Mouse (Mus musculus) heart, postnatal 36 days (tissue): ENCODE data around the gene Daglb. TPM values are rescaled to one million over a fixed set of nuclear protein-coding genes. Genes with fewer than 3 reads are reported as not detected.
"Not testable (repeated sequence)": the region's sequence is repeated elsewhere in the genome, so short reads cannot be mapped to it uniquely, and the experiment has no call there.

Source experiments
- DNase-seq, 2 experiments: peaks; one replicate each; pipeline ENCODE4 v3.0.0; 2021 to 2022
- intact Hi-C: fragments of 180-260 bp; cut with DNase I; formaldehyde crosslinking; loops from one replicate; pipeline ENCODE4 v1.15.1; 2025
- total RNA-seq, 2 experiments: library from RNA; stranded (reverse); gene quantifications; 2 replicates each; pipeline ENCODE4 v1.2.3; 2021

The Daglb gene
- total RNA-seq, 2 experiments from 2014 or later: 8.2 to 9.0 TPM

DNA sequence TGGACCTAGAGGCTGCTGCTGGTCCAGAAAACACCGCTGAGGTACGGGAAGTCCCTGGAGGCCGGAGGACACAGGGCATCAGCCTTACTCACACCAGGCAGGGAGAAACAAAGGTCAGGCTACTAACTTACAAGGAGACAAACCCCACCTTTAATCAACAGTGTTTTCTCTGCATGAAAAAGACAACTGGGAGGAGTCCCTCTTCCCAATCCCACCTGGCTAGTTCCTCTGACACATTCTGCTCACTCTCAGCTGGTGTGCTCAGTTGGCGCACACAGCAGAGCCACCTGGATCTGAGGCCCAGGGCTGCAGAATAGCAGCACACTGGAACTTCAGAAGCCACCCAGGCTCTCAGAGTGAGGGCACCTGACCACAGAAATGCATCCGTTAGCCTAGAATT lies 50.5 kb downstream of the Daglb start:
- no peak for DNase-seq
- intact Hi-C loops: no loop called here

- DNase-seq: no peak
- intact Hi-C loops: no loop called here
These were observed 52.6 kb downstream of the Daglb start for GRCm38 (mm10) chr5:143517005-143517404.

- intact Hi-C loops: no loop called here
- DNase-seq: no peak
These were observed 53.1 kb downstream of the Daglb start for GRCm38 (mm10) chr5:143517436-143517835.

- DNase-seq: no peak
- intact Hi-C loops: no loop called here
These were observed 53.7 kb downstream of the Daglb start for GRCm38 (mm10) chr5:143518045-143518591.

- DNase-seq: no peak
- intact Hi-C loops: loop anchor here (10.0 kb wide), 1 partner anchor 706 kb away; the partner anchor contains the start of gene Tnrc18
These were observed 56.0 kb downstream of the Daglb start for GRCm38 (mm10) chr5:143520415-143520814.

- no peak for DNase-seq
- intact Hi-C loops: loop anchor here (10.0 kb wide), 1 partner anchor 708 kb away; the partner anchor contains the start of gene Tnrc18
These were observed 58.5 kb downstream of the Daglb start for GRCm38 (mm10) chr5:143522882-143523281.

DNA sequence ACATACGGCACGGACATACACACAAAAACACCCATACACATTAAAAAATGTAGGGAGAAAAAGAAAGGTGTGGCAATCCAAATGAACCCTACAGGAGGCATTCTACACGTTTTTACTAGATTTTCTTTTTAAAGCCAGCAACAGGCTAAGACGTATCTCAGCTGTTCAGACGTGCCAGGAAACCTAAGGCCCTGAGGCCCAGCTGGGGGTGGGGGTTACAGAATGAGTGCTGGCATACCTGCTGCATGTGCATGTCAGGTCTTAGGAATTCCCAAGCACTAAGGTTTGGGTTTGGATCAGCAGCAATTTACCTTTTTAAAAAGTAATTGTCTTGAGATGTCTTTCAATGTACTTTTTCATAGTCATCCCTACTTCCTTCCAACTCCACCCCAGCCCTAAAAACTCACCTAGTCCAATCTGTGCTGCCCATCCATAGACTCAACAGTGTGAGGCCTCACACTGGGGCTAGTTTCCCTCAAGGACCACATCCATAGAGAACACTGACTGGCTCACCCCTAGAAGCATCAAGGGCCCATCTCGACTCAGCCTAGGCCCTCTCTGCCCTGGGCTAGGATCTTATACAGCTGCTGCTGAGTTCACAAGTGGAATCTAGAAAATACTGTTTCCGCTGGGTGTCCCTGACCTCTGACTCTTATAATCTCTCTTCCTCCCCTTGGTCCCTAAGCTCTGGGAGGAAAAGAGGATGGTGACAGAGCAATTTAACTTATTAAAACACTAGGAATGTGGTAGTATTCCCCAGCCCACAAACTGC lies 61.3 kb downstream of the Daglb start:
- intact Hi-C loops: loop anchor here (2.0 to 10.0 kb wide), 3 partner anchors 13 to 711 kb away; partner anchors contain the start of genes Daglb and Tnrc18
- DNase-seq: no peak

- intact Hi-C loops: loop anchor here (1.0 to 10.0 kb wide), 4 partner anchors 8 to 712 kb away; partner anchors contain the start of genes Daglb and Tnrc18
- DNase-seq: peak; percentile 49 to 56
These were observed 62.4 kb downstream of the Daglb start for GRCm38 (mm10) chr5:143526698-143527331.

- intact Hi-C loops: loop anchor here (1.0 to 10.0 kb wide), 5 partner anchors 8 to 713 kb away; partner anchors contain the start of genes Daglb and Tnrc18
These were observed 63.3 kb downstream of the Daglb start, which contains the start of gene Rac1 for GRCm38 (mm10) chr5:143527486-143528307. Gene Rac1, minus strand, starts transcription at chr5:143528036.

GRCm38 (mm10) chr5:143528308-143528683 lies 63.9 kb downstream of the Daglb start:
- intact Hi-C loops: loop anchor here (1.0 to 10.0 kb wide), 3 partner anchors 19 to 713 kb away; partner anchors contain the start of genes Daglb and Tnrc18
- DNase-seq: no peak

More at GRCm38 (mm10) chr5:143527486-143528307, 63.3 kb downstream of the Daglb start, which contains the start of gene Rac1:
- peak; percentile 96 to 97 for DNase-seq

GRCm38 (mm10) chr5:143530715-143531114 lies 66.3 kb downstream of the Daglb start:
- DNase-seq: no peak
- intact Hi-C loops: no loop called here

- intact Hi-C loops: no loop called here
- no peak for DNase-seq
These were observed 70.5 kb downstream of the Daglb start for GRCm38 (mm10) chr5:143534922-143535321.

GRCm38 (mm10) chr5:143537022-143537421 lies 72.6 kb downstream of the Daglb start:
- DNase-seq: no peak
- intact Hi-C loops: no loop called here

GRCm38 (mm10) chr5:143539111-143539510 lies 74.7 kb downstream of the Daglb start:
- no peak for DNase-seq
- intact Hi-C loops: no loop called here

DNA sequence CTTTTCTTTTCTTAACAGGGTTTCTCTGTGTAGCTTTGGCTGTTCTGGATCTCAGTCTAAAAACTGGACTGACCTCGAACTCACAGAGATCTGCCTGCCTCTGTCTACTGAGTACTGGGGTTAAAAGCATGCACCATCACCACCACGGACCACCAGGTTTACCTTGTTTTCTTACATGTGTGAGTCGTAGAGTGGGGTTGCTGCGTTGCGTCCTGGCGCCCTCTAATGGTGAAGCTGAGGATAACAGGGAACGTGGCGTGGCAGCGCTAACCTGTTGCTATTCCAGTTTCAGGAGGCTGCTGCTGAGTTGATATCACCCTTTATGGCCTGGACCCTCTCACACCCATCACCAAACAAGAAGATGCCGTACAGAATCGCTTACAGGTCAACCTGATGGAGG lies 83.0 kb downstream of the Daglb start:
- peak; percentile 86 to 87 for DNase-seq
- intact Hi-C loops: loop anchor here (1.0 to 5.0 kb wide), 5 partner anchors 19 to 230 kb away; partner anchors contain the start of genes E130309D02Rik and Rac1

- DNase-seq: no peak
- intact Hi-C loops: loop anchor here (1.0 to 5.0 kb wide), 5 partner anchors 20 to 231 kb away; partner anchors contain the start of genes E130309D02Rik and Rac1
These were observed 83.5 kb downstream of the Daglb start for GRCm38 (mm10) chr5:143547866-143548265.

DNA sequence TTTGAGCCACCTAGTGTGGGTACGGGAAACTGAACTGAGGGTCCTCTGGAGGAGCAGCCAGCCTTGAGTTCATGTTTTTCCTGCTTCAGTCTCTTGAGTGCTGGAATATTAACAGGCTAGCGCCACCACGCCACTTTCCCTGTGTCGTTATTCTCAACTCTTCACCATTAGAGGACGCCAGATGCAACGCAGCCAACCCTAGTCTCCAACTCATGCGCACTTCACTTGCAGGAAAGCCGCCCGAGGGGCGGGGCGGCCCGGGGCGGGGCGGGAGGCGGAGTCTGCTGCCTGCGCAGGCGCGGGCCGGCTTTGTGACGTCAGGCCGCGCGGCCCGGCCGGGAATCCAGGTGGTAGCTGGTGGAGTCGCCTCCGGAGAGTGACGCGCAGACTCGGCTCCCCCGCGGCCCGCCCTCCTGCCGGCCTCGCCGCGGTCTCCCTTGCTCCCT lies 84.0 kb downstream of the Daglb start:
- DNase-seq: peak; percentile 96 to 97
- intact Hi-C loops: loop anchor here (5.0 kb wide), 3 partner anchors 116 to 231 kb away; partner anchors contain the start of gene E130309D02Rik

GRCm38 (mm10) chr5:143548922-143549321 lies 84.5 kb downstream of the Daglb start:
- not testable (repeated sequence) for DNase-seq
- intact Hi-C loops: loop anchor here (5.0 kb wide), 3 partner anchors 117 to 232 kb away; partner anchors contain the start of gene E130309D02Rik

GRCm38 (mm10) chr5:143552911-143553310 lies 88.5 kb downstream of the Daglb start:
- DNase-seq: peak in 1 of 2 experiments; percentile 49
- intact Hi-C loops: no loop called here

- intact Hi-C loops: no loop called here
- DNase-seq: no peak
These were observed 90.8 kb downstream of the Daglb start for GRCm38 (mm10) chr5:143555233-143555632.
